Mouse (Mus musculus) megakaryocyte, adult 5-6 weeks (primary cell): Measurements from ENCODE around the gene Rpp21. TPM values are rescaled to one million over a fixed set of nuclear protein-coding genes. Genes with fewer than 3 reads are reported as not detected.
A peak's percentile ranks its signal among the peaks of the same experiment; 100 is the strongest.
"Not testable (repeated sequence)": the region's sequence is repeated elsewhere in the genome, so short reads cannot be mapped to it uniquely, and the experiment has no call there.

Source experiments
- ATAC-seq: 2 replicates; pipeline ENCODE4 v1.8.0; 2016; ENCODE audit warnings: mild to moderate bottlenecking, inconsistent platforms; ENCODE audit not compliant: poor library complexity, severe bottlenecking
- total RNA-seq, 2 experiments: library from RNA; stranded (forward) in 1 of 2; stranded (reverse) in 1 of 2; fragments of 153-499, 151-499 nt in 1 of 2; fragments of 221-1000, 200-1000 nt in 1 of 2; gene quantifications; 2 replicates each; pipeline versions ENCODE4 v1.2.3 to v1.2.4; 2015 to 2017

Gene Rpp21
- total RNA-seq, 2 experiments from 2014 or later: 74.4 to 77.4 TPM

GRCm38 (mm10) chr17:36237321-36237921, 20.4 kb downstream of the Rpp21 start:
- peak; percentile 49; the same call in 1 of the 2 replicates for ATAC-seq

GRCm38 (mm10) chr17:36235300-36235699, 22.6 kb downstream of the Rpp21 start:
- not testable (repeated sequence) for ATAC-seq

GRCm38 (mm10) chr17:36233572-36233971, 24.3 kb downstream of the Rpp21 start:
- no peak for ATAC-seq

DNA sequence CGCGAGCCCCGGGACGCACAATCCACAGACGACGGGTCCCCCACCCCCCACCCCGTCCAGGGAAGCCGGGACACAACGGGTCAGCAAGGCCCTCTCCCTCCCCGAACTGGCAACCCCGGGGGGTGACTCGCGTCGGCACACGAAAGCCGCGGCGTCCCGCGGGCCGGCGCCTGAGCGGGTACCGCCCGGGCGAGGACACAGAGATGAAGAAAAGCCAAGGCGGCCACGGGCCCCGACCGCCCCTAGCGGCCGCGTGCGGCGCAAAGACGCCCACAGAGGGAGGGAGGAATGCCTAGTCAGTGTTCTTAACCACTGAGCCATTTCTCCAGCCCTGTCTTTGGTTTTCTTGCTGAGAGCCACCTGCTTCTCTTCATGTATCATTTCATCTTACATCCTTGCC, 26.6 kb downstream of the Rpp21 start:
- ATAC-seq: no peak

DNA sequence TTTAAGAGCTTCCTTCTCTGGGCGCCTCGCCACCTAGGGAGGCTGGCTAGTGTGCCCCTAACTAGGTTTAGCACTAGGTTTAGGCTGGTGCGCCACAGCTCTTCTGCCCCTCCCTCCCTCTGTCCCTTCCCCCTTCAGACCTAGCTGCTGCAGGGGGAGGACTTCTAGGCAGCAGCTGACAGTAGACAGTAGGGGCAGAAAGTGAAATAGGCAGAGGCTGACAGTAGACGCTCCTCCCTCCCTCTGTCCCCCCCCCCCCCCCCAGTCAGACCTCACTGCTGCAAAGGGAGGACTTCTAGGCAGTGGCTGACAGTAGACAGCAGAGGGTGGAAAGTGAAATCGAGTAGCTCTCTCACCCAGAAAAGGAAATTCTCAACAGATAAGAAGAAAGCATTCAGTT, 28.8 kb downstream of the Rpp21 start:
- no peak for ATAC-seq

- peak; percentile 19; the same call in 1 of the 2 replicates for ATAC-seq
Observed at GRCm38 (mm10) chr17:36226921-36227320, 30.9 kb downstream of the Rpp21 start.

- no peak for ATAC-seq
Observed at GRCm38 (mm10) chr17:36225231-36225824, 32.5 kb downstream of the Rpp21 start.

DNA sequence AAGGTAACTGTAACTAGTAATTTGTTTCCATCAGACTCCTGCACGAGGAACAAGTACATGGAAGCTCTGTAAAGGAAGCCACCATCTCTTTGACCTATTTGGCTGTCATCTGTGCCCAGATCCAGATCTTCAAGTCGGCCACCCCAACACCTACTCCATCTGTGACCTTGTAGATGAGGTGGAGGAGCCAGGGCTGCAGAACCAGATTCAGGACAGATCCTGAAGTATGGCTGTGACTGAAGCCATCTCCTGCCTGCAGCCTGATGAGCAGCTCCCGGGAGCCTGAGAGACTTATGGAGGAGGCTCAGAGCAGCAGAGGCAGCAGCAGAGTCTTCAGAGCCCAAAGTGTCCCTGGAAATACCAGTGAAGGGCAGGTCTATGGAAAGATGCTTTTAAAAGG, 33.4 kb downstream of the Rpp21 start:
- no peak for ATAC-seq

DNA sequence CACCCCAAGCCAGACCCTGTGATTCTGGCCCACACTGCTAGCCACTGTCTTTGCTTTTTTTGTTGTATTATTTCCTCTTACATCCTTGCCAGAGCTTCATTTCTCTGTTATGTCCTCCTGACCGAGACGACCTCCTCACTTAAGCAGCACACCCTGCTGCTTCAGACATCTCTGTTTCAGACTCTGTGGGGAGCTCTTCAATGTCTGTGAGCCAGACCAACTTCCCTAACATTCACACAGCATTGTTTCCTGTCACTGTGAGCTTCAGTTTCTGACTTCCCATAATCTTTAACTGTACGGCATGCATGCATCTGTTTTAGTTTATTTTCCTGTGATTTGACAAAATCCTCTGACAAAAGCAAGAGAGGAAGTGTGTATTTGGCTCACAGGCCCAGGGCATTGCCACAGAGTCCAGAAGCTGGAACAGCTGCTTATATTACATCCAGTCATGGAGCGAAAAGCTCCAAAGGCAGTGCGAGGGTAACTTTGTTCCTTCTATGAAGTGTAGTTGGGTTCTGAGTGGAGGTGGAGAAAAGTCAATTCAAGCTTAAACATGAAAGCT, 39.2 kb downstream of the Rpp21 start:
- peak; percentile 56 for ATAC-seq

DNA sequence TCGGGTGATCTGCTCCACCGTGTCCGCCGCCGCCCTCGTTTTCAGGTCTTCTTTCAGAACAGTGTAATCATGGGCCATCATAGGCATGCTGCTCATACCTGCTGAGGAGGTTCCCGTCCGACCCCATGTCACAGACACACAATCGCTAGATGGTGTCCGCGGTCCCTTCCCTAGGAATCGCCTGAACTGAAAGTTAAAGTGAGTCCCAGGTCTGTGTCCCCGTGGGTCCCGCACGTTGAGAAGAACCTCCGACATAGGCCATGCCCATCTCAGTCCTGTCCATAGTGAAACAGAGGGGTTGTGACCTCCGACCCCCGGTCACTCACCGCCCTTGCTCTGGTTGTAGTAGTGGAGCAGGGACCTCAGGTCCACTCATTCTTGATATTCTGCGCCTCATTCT, 42.3 kb downstream of the Rpp21 start:
- ATAC-seq: no peak

- no peak for ATAC-seq
Observed at GRCm38 (mm10) chr17:36206846-36207245, 51.0 kb downstream of the Rpp21 start.

- ATAC-seq: 0 out of 2 replicates have a peak, but pooled peaks have one; percentile 9
Observed at GRCm38 (mm10) chr17:36205862-36206261, 52.0 kb downstream of the Rpp21 start.

Other genes starting within 250 kb of the Rpp21 start
- gene H2-T24, start 237.5 kb downstream of the Rpp21 start, total RNA-seq (2015): 19.5 and 20.8 TPM in 2 replicates
- 85.4 and 88.2 TPM in 2 replicates for gene H2-T24, start 237.5 kb downstream of the Rpp21 start, total RNA-seq (2017)
- gene H2-T23, start 225.2 kb downstream of the Rpp21 start, total RNA-seq (2015): 211 and 216 TPM in 2 replicates
- gene H2-T23, start 225.2 kb downstream of the Rpp21 start, total RNA-seq (2017): 185 and 224 TPM in 2 replicates
- gene H2-T22, start 215.3 kb downstream of the Rpp21 start, total RNA-seq (2015): 43.2 and 44.4 TPM in 2 replicates
- gene H2-T22, start 215.3 kb downstream of the Rpp21 start, total RNA-seq (2017): 51.9 and 56.1 TPM in 2 replicates
- not detected in 2 replicates for gene Gm6034, start 215.1 kb downstream of the Rpp21 start, total RNA-seq (2015)
- gene Gm6034, start 215.1 kb downstream of the Rpp21 start, total RNA-seq (2017): not detected in 2 replicates
- not detected in 2 replicates for gene Gm11127, start 199.7 kb downstream of the Rpp21 start, total RNA-seq (2015)
- not detected in 2 replicates for gene Gm11127, start 199.7 kb downstream of the Rpp21 start, total RNA-seq (2017)
- gene Gm19684, start 136.4 kb downstream of the Rpp21 start, total RNA-seq (2015): 0.62 TPM in 1 of 2 replicates, not detected in the other
- gene Gm19684, start 136.4 kb downstream of the Rpp21 start, total RNA-seq (2017): 0.12 and 0.15 TPM in 2 replicates
- not detected in 2 replicates for gene Gm7030, start 128.6 kb downstream of the Rpp21 start, total RNA-seq (2015)
- gene Gm7030, start 128.6 kb downstream of the Rpp21 start, total RNA-seq (2017): not detected in 2 replicates
- not detected in 2 replicates for gene Gm8909, start 89.5 kb downstream of the Rpp21 start, total RNA-seq (2015)
- not detected in 2 replicates for gene Gm8909, start 89.5 kb downstream of the Rpp21 start, total RNA-seq (2017)
- gene H2-T3, start 67.8 kb downstream of the Rpp21 start, total RNA-seq (2015): not detected in 2 replicates
- gene H2-T3, start 67.8 kb downstream of the Rpp21 start, total RNA-seq (2017): not detected in 2 replicates
- gene Trim39, start 14.2 kb upstream of the Rpp21 start, total RNA-seq (2015): 9.6 and 12.0 TPM in 2 replicates
- gene Trim39, start 14.2 kb upstream of the Rpp21 start, total RNA-seq (2017): 18.2 and 18.5 TPM in 2 replicates
- gene H2-M10.2, start 28.4 kb upstream of the Rpp21 start, total RNA-seq (2015): not detected in 2 replicates
- gene H2-M10.2, start 28.4 kb upstream of the Rpp21 start, total RNA-seq (2017): not detected in 2 replicates
- gene H2-M10.1, start 68.1 kb upstream of the Rpp21 start, total RNA-seq (2015): not detected in 2 replicates
- not detected in 2 replicates for gene H2-M10.1, start 68.1 kb upstream of the Rpp21 start, total RNA-seq (2017)
- gene H2-M10.3, start 110.3 kb upstream of the Rpp21 start, total RNA-seq (2015): not detected in 2 replicates
- gene H2-M10.3, start 110.3 kb upstream of the Rpp21 start, total RNA-seq (2017): not detected in 2 replicates
- gene H2-M10.4, start 204.3 kb upstream of the Rpp21 start, total RNA-seq (2015): not detected in 2 replicates
- gene H2-M10.4, start 204.3 kb upstream of the Rpp21 start, total RNA-seq (2017): not detected in 2 replicates